Mouse (Mus musculus) erythroblast, embryonic 14.5 days (primary cell): Measurements from ENCODE around the gene Chaf1a. TPM values are rescaled to one million over a fixed set of nuclear protein-coding genes. Genes with fewer than 3 reads are reported as not detected.
"Not testable (repeated sequence)": the region's sequence is repeated elsewhere in the genome, so short reads cannot be mapped to it uniquely, and the experiment has no call there.

ENCODE experiments used
- H3K27me3 ChIP-seq: 2 replicates; pipeline ENCODE4 v1.6.1; 2012; ENCODE audit warnings: inconsistent platforms; ENCODE audit not compliant: control insufficient read depth
- H3K36me3 ChIP-seq: 2 replicates; pipeline ENCODE4 v1.6.1; 2012; ENCODE audit warnings: mild to moderate bottlenecking, inconsistent platforms; ENCODE audit not compliant: control insufficient read depth
- H3K4me1 ChIP-seq: 2 replicates; pipeline ENCODE4 v1.6.1; 2012; ENCODE audit warnings: inconsistent platforms; ENCODE audit not compliant: control insufficient read depth
- H3K4me3 ChIP-seq: replicated peaks from 2 replicates; pipeline ENCODE3; 2012; ENCODE audit warnings: moderate library complexity, mild to moderate bottlenecking, inconsistent platforms
- H3K9me3 ChIP-seq: 2 replicates; pipeline ENCODE4 v1.6.1; 2012; ENCODE audit warnings: low read length, inconsistent platforms, mixed read lengths; ENCODE audit not compliant: control insufficient read depth
- GATA1 ChIP-seq: IDR thresholded peaks from 2 replicates; pipeline ENCODE4 v1.6.1; 2012; ENCODE audit warnings: low read length, inconsistent platforms, mixed read lengths
- TAL1 ChIP-seq: IDR thresholded peaks from 3 replicates; pipeline ENCODE4 v1.6.1; 2012; ENCODE audit warnings: low read length, inconsistent platforms, mixed read lengths
- polyA plus RNA-seq: library from polyadenylated mRNA; stranded (reverse); fragments of >175 nt; gene quantifications from 2 replicates; pipeline ENCODE4 v1.2.3, GENCODE M21; 2012

Gene Chaf1a
- polyA plus RNA-seq, 1 experiment = 10.0 TPM

- Histone ChIP-seq H3K4me3 (peak within 1 kb of the TSS; percentile 80), H3K4me1 (peaks cover 45% of the 10 kb centered on the region), H3K9me3 (no peaks in the 10 kb centered on the region), H3K36me3 (peaks cover 30% of the 10 kb centered on the region), H3K27me3 (no peaks in the 10 kb centered on the region)
- TF ChIP-seq GATA1 (no peak), TAL1 (no peak)
These were observed 34.6 kb downstream of the Chaf1a start, which contains the start of gene Ubxn6 for GRCm38 (mm10) chr17:56074827-56075208. TSS of gene Ubxn6 (minus strand) at chr17:56075028.

- peaks cover 16% of the 10 kb centered on the region for H3K36me3 ChIP-seq
- peaks cover 70% of the 10 kb centered on the region for H3K4me1 ChIP-seq
- H3K4me3 ChIP-seq = no peak overlapping the region
- H3K27me3 ChIP-seq = no peaks in the 10 kb centered on the region
- H3K9me3 ChIP-seq = no peaks in the 10 kb centered on the region
- no peak for TF ChIP-seq GATA1
- TF ChIP-seq TAL1 = no peak
These were observed 37.3 kb downstream of the Chaf1a start for GRCm38 (mm10) chr17:56077523-56077922.

GRCm38 (mm10) chr17:56078361-56078760 lies 38.1 kb downstream of the Chaf1a start:
- not testable (repeated sequence) for H3K27me3 ChIP-seq
- peaks cover 66% of the 10 kb centered on the region for H3K4me1 ChIP-seq

GRCm38 (mm10) chr17:56078880-56079795 lies 38.9 kb downstream of the Chaf1a start, which contains the start of gene Hdgfl2:
TSS of gene Hdgfl2 (plus strand) at chr17:56079634.
- TF ChIP-seq GATA1 (no peak), TAL1 (no peak)
- H3K27me3 ChIP-seq = no peaks in the 10 kb centered on the region
- H3K4me3 ChIP-seq = peak within 1 kb of the TSS; percentile 77
- H3K9me3 ChIP-seq = no peaks in the 10 kb centered on the region
- peaks cover 60% of the 10 kb centered on the region for H3K4me1 ChIP-seq
- peaks cover 26% of the 10 kb centered on the region for H3K36me3 ChIP-seq

More at GRCm38 (mm10) chr17:56078361-56078760, 38.1 kb downstream of the Chaf1a start:
- H3K4me3 ChIP-seq = peak overlapping the region; percentile 77
- H3K36me3 ChIP-seq = peaks cover 20% of the 10 kb centered on the region
- not testable (repeated sequence) for H3K9me3 ChIP-seq

- Histone ChIP-seq H3K4me1 (peaks cover 52% of the 10 kb centered on the region), H3K36me3 (peaks cover 30% of the 10 kb centered on the region), H3K4me3 (peak overlapping the region; percentile 77), H3K27me3 (no peaks in the 10 kb centered on the region), H3K9me3 (no peaks in the 10 kb centered on the region)
- TF ChIP-seq TAL1 = no peak
- TF ChIP-seq GATA1 = no peak
These were observed 39.7 kb downstream of the Chaf1a start for GRCm38 (mm10) chr17:56079921-56080320.

DNA sequence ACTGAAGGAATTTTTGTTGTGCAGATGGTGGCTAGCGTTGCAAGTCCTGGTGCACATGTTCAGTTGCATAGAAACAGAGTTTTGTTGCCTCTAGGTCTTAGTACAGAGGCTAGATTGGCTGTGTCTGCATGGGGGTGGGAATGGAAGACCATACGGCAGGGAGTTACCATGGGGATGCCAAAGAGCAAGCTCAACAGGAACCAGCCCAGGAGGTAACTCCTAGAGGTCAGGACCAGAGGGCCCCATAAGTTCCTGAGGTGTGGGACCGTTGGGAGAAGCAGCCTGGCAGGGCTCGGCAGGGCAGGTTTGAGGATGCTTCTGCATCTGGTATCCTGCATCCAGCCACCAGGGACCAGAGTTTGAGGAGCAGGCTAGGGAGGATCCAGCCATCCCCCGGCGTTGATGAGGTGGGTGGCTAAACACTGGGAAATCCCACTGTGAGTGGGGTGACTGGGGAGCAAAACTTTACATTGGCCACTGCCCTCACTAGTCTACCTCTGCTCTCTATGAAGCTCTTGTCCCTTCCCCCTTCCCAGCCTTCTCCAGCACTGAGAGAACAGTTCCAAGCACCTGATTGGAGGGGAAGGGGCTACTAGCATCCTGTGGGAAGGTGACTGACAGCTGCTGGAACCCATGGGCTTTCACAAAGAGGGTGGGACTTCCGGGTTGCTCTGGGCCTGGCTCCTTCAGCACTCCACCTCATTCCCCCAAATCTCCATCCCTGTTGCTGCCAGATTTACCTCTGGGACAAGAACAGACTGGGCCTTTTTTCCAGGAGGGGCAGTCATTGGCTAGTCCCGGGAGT lies 40.7 kb downstream of the Chaf1a start:
- peaks cover 42% of the 10 kb centered on the region for H3K4me1 ChIP-seq
- TF ChIP-seq TAL1 (no peak), GATA1 (no peak)
- H3K4me3 ChIP-seq = peak overlapping the region; percentile 77
- peaks cover 40% of the 10 kb centered on the region for H3K36me3 ChIP-seq
- no peaks in the 10 kb centered on the region for H3K9me3 ChIP-seq
- H3K27me3 ChIP-seq = no peaks in the 10 kb centered on the region

- Histone ChIP-seq H3K36me3 (peaks cover 78% of the 10 kb centered on the region), H3K4me3 (no peak overlapping the region), H3K27me3 (no peaks in the 10 kb centered on the region), H3K4me1 (no peaks in the 10 kb centered on the region; the same call in 1 of the 2 replicates), H3K9me3 (no peaks in the 10 kb centered on the region)
- no peak for TF ChIP-seq GATA1
- TF ChIP-seq TAL1 = no peak
These were observed 52.1 kb downstream of the Chaf1a start for GRCm38 (mm10) chr17:56092312-56092711.

GRCm38 (mm10) chr17:56092794-56093193 lies 52.6 kb downstream of the Chaf1a start:
- Histone ChIP-seq H3K9me3 (no peaks in the 10 kb centered on the region), H3K27me3 (no peaks in the 10 kb centered on the region), H3K4me1 (no peaks in the 10 kb centered on the region; the same call in 1 of the 2 replicates), H3K4me3 (no peak overlapping the region), H3K36me3 (peaks cover 80% of the 10 kb centered on the region)
- TF ChIP-seq GATA1 (no peak), TAL1 (no peak)

DNA sequence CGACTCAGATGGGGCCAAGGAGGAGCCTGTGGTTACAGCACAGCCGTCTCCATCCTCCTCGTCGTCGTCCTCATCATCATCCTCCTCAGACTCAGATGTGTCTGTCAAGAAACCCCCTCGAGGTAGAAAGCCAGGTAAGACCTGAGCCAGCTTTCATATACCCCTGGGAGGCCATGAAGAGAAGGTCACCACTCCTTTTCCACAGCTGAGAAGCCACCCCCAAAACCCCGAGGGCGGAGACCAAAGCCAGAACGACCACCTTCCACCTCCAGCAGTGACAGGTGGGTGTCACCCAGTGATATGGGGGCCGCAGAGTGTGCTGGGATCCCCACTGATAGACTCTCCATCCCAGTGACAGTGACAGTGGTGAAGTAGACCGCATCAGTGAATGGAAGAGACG lies 56.6 kb downstream of the Chaf1a start:
- H3K4me3 ChIP-seq = no peak overlapping the region
- H3K4me1 ChIP-seq = no peaks in the 10 kb centered on the region; the same call in 1 of the 2 replicates
- TF ChIP-seq GATA1 (no peak), TAL1 (no peak)
- no peaks in the 10 kb centered on the region for H3K27me3 ChIP-seq
- peaks cover 88% of the 10 kb centered on the region for H3K36me3 ChIP-seq
- H3K9me3 ChIP-seq = no peaks in the 10 kb centered on the region
